Mouse (Mus musculus): ENCODE data around the gene Psmg3.

Gene Psmg3

DNA sequence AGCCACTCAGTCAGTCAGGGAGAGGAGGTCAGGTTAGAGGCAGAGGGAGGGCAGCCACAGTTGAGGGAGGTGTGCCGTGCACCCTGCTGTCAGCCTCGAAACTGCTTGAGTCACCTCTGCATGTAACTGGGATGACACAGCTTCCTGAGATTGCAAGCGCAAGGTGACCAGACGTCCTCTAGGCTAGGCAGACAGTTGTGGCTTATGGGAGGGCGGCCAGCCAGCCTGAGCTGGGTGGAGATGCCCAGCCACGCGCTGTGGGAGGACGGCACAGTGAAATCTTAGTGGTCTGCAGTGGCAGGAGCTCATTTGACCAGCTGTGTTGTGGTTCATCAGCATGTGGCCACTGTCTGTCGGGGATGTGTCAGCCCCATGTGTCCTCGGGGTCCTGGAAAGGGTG is 31.7 kb downstream of the Psmg3 start:
- no peak for DNase-seq (ENCODE audit: low read depth, low spot score)

DNA sequence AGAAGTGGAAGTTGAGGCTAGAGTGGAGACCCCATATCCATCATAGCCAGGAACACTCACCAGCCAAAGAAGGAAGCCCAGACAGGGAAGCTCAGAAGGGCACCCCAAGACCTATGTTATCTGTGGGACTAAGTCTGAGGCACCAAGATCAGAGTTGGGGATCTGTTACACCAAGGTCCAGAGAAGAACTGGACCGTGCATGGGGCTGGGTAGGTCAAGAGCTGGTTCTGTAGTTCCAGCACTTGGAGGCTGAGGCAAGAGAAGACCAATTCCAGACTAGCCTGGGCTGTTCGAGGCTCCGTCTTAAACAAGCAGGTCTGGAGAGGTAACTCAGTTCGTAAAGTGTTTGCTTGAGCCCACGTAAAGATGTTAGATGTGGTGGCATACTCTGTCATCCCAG is 32.5 kb downstream of the Psmg3 start:
- no peak for DNase-seq (ENCODE audit: low read depth, low spot score)

DNA sequence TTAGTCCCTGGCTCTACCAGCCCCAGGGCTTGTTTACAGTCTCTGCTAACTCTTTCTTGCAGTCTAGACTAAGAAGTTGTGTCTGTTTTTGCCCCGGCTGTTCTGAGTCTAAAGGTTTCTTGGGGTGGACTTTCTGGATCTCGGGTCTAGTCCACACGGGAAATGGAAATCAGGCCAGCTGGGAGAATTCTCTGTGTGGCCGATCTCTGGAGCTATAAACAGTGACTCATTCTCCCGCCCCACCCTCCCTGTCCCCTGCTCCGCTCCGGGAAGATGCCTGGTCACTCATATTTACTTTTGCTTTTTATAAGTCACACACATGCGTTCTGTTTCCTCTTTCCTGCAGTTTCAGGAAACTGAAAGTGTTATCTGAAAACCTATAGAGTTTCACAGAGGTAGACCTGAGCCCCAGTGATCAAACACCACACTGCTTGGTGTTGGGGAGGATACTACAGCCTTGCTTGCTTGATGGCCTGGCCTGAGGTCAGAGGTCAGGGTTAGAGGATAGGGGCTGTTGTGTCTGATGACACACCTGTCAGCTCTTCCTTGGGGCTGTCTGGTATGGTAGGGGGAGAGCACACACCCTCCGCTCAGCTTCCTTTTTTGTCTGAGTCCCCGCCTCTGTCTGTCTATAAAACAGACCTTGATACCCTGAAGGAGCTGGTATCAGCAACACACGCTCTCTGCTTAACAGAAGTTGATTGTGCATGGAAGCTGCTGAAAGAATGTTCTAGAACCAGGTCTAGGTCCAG is 33.2 kb downstream of the Psmg3 start:
- no peak for DNase-seq (ENCODE audit: low read depth, low spot score)

DNA sequence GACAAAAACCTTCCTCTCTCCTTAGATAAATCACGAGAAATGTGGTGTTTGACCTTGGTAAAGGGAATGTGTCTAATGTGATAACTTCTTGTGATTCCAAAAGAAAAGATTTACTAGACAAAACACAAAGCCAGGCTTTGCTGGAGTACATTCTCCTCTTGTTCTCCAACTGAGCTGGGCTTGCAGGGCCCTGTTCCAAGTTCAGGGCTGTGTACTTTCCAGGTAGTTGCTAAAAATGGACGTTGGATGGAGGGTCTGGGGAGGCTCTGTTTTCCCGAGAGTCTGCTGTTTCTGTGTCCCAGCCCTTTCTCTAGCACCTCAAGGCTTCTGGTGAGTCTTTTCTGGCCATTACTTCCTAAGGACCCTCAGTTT is 33.7 kb downstream of the Psmg3 start:
- no peak for DNase-seq (ENCODE audit: low read depth, low spot score)

DNA sequence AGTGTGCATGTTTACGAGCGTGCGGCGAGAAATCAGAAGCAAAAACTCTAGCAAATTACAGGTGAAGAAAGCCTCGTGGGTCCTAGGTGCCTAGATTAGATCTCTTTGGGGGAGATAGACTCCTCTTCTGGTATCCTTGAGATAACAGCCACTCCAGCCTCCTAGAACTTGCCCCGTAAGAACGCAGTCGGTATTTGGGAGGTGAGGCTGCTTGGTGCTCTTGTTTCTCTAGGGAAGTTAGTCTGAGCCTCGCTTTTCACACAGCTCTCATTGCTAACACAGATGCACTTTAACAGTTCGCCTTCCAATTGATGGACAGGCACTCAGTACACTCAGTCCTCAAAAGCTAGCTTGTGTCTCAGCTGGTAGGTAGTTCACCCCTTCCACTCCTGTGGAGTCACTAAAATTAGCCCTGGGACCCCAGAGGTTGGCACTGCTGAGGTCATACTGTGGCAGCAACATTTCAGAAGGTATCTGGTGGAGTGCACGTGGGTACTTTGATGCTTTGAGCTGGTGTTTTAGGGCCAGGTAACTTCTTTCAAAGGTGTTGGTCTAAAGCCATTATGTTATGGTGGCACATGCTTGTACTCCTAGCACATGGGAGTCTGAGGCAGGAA is 34.4 kb downstream of the Psmg3 start:
- no peak for DNase-seq (ENCODE audit: low read depth, low spot score)

DNA sequence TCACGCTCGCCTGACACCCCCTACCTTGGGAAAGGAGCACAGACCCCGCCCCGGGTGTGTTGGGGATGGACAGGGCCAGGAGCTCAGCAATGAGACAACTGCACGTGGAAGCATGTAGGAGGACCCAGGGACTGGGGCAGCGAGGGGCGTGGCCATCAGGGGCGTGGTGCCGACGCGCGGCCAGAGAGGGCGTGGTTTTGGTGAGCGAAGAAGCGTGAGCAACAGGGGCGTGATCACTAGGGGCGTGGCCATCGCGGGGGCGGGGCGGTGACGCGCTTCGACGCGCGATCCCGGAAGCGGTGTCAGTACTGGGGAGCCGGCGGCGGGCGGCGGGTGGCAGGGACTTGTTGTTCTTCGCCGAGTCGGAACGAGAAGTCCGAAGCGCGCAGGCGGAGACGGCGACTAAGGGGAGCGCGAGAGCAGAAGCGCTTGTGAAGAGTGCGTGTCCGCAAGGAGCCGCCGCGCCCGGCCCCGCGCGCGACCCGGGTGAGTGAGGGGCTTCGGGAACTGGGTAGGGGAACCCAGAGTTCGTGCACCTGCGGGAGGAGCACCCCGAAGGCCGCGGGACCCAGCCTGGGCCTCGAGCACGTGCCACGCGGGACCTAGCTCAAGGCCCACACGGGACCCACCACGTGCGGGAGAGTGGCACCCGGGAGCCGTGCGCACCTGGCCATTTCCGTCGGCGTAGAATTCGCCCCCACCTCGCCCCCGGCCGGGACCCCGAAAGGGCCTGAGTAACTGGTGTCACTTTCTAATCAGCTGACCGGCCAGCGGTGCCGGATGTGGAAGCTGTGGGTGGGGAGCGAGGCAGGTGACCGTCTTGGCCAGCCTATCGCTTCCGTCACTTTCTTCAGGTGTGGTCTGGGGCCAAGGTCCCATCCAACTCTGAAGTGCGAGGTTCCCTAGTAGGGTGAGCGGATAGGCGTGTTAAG is 35.2 kb downstream of the Psmg3 start, which contains the start of gene Mafk:
Gene Mafk (plus strand): TSS at position 287 of the 932 bp plus-strand sequence.
- peak; percentile 92 for DNase-seq (ENCODE audit: low read depth, low spot score)

DNA sequence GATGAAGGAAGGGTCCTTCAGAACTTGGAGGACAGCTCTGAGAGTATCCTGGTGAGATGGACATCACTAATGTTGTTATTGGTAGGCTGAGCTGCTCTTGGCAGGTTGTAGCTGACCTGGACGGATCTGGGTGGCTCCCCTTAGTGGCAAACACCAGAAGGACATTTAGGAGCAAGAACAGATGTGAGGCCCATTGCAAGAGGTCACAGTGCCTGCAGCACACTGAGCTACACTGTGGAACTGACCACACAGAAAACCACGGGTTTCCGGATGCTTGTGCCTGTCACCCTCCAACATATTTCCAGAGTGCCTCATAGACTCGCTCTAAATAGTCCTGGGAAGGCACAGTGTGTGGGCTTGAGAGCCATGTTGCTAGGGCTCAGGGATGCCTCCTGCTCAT is 37.2 kb downstream of the Psmg3 start:
- DNase-seq (ENCODE audit: low read depth, low spot score): no peak

DNA sequence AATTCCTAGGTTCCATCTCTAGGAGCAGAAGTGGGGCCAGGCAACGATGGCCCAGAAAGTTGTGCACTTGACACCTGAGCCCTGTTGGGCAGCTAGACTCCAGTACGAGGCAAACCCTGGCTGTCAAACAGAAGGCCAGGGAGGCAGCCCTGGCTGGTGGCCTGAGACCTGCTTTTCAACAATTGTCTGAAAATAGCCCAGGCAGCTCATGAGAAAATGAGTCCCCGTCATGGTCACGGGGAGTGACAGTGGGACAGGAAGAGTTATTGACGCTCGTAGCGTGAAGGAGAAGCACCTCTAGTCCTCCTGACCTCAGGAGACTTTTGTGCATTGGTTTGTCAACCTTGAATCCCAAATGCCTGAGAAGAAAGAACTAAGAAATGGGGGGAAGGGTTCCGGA is 45.3 kb downstream of the Psmg3 start:
- DNase-seq (ENCODE audit: low read depth, low spot score): no peak

DNA sequence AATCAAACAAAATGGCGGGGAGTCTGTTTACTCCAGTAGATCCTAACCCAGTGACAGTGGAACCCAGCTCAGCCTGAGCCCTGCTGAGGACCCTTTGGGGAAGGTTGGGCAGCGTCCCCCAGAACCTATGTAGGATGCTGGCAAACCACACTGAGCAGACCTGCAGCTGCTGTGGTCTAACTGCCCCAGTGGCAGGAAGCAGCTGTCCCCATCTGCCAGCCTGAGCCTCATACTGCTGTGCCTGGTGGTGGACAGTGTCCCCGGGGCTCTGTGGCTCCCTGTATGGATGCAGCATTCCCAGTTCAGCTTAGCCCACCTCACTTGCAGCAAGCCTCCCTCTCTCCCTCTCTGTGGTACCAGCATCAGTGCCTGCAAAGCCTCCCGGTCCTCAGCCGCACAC is 49.7 kb downstream of the Psmg3 start:
- no peak for DNase-seq (ENCODE audit: low read depth, low spot score)

DNA sequence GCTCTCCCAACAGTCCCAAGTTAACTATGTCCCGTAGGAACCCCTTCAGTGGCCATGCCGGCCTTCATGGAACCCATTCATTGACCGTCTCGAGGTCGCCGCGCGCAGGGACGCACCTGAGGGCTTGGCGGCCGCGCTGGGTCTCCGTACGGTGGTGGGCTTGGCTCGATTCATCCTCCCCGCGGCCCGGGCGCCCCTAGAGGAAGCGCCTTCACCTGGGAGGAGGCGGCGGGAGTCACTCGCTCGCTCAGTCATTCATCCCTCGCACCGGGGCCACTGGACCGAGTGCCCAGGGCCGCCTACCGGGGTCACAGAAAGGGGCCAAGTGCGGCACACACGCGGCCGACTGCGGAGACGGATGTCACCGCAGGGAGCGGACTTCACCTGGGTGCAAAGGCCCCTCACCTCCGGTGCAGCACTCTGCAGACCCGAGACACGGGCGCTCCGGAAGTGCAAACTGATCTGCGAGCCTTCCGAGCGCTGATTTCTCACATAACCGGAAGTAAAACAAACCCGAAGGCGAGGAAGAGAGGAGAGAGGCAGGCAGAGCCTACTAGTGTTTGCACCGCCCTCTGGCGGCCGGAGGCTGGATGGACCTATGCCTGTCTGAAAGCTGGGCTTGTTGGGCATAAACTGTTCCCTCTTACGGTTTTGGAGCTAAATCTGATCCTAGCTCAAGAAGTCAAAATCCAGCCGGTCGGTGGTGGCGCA is 51.3 kb downstream of the Psmg3 start, which contains the start of gene Ints1:
Gene Ints1 (minus strand): TSS at position 459 of the 711 bp plus-strand sequence.
- DNase-seq (ENCODE audit: low read depth, low spot score): peak; percentile 98
